Mouse (Mus musculus) E14TG2a.4 (cell line): ENCODE data around the gene Akr1b7.

ENCODE experiments used
- CTCF ChIP-seq: conservative IDR thresholded peaks from 2 replicates; pipeline ENCODE4 v1.5.1; 2014; ENCODE audit warnings: low read length
- NANOG ChIP-seq: IDR thresholded peaks from 2 replicates; pipeline ENCODE4 v1.6.1; 2014; ENCODE audit warnings: borderline replicate concordance, low read length, mixed read lengths
- POU5F1 ChIP-seq: IDR thresholded peaks from 2 replicates; pipeline ENCODE4 v1.6.1; 2014; ENCODE audit warnings: low read length, borderline replicate concordance

DNA sequence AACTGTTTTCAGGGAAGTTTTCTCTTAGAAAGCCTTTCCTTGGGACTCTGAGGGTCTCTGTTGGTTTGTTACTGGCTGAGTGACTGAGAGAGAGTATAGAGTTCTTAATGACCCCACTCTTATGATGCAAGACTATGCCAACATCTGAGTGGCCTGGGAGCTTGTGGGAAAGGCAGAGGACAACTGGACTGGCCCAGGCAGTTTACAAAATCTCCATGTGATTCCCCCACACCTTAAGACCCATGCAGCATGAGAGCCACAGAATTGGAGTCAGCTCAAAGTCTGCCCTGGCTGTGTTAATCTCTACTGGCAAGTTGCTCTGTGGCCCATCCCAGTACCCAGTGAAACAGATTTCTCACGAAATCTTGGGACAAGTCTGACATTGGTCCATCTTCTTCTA is 554 bp downstream of the Akr1b7 start:
- no peak for TF ChIP-seq CTCF
- no peak for TF ChIP-seq NANOG
- no peak for TF ChIP-seq POU5F1
